Comparison of ENCODE assay signal across 8 mouse cellular contexts in the genomic region with DNA sequence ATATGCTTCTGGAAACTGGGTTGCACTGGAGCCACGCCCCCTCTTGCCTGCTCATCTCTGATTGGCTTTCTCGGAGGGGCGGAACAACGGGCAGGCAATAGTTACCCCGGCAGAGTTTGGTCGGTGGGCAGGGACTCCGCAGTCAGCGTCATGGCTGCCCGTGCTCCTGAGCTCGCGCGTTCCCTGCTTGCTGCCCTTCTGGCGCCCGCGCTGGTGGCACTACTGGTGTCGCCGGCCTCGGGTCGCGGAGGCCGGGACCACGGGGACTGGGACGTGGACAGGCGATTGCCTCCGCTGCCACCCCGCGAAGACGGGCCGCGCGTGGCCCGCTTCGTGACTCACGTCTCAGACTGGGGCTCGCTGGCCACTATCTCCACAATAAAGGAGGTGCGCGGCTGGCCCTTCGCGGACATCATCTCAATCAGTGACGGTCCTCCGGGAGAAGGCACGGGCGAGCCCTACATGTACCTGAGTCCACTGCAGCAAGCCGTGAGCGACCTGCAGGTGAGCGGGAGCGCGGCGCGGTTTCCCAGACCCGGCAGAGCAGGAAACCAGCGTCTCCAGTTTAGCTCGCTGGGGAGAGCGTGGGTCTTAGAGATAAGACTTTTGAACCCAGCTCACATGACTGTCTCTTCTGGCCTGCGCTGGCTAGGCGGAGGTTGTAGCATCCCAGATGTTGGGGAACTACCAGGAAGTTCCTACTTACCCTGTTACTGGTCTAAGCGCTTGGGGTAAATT. TPM values are rescaled to one million over a fixed set of nuclear protein-coding genes. Genes with fewer than 3 reads are reported as not detected.
A peak's percentile ranks its signal among the peaks of the same experiment; 100 is the strongest.
DNase-seq lines count a peak whose midpoint lies in the region; ATAC-seq and TF ChIP-seq lines count a peak whose summit lies in the region.

Gene Creg1 (plus strand): TSS at position 112 of the 738 bp plus-strand sequence.

- 0 out of 2 replicates have a peak, but pooled peaks have one; percentile 68 for TF ChIP-seq EP300 in heart, adult 2 months (IDR thresholded peaks at IDR 0.05; ENCODE audit: insufficient read depth, low read depth, low read length)

- no peak within 1 kb of the TSS for H3K27ac ChIP-seq in embryonic facial prominence, embryonic 13.5 days
- peak within 1 kb of the TSS; percentile 86 for H3K27ac ChIP-seq in heart, adult 2 months
- no peak within 1 kb of the TSS for H3K27ac ChIP-seq in limb, embryonic 14.5 days (replicated peaks; ENCODE audit: low read depth, low read length)
- H3K27ac ChIP-seq in midbrain, postnatal 0 days (ENCODE audit: low read depth, low read length), result peak within 1 kb of the TSS; percentile 55

- no peak for TF ChIP-seq CTCF in heart, adult 2 months (IDR thresholded peaks at IDR 0.05)
- no peak for TF ChIP-seq CTCF in midbrain, postnatal 0 days (IDR thresholded peaks at IDR 0.05)

- DNase-seq in 3134 (ENCODE audit: extremely low read depth, insufficient read length, low spot score), result peak; percentile 87
- DNase-seq in adrenal gland, postnatal 36 days, result peak; percentile 97
- peak; percentile 94 to 95 for DNase-seq in heart, adult 2 months
- DNase-seq in kidney, adult 9 months, result peak; percentile 96
- peak; percentile 92 for DNase-seq in limb, embryonic 14.5 days (ENCODE audit: low spot score)
- peak; percentile 94 for DNase-seq in midbrain, postnatal 0 days (ENCODE audit: low spot score)
- DNase-seq in spleen, postnatal 14 days (ENCODE audit: low spot score in 2 of 2), result peak; percentile 89 to 91

- 1% methylated on average over 57 of the region's 57 CpGs for WGBS in embryonic facial prominence, embryonic 13.5 days
- under 1% methylated on average over 57 of the region's 57 CpGs for WGBS in heart, adult 2 months
- WGBS in limb, embryonic 14.5 days, result under 1% methylated on average over 57 of the region's 57 CpGs
- WGBS in midbrain, postnatal 0 days, result under 1% methylated on average over 56 of the region's 57 CpGs

- peak within 1 kb of the TSS; percentile 83 for H3K9ac ChIP-seq in embryonic facial prominence, embryonic 13.5 days
- H3K9ac ChIP-seq in heart, adult 2 months (ENCODE audit: low read depth, low read length), result peak within 1 kb of the TSS; percentile 94
- H3K9ac ChIP-seq in limb, embryonic 14.5 days (ENCODE audit: low read depth, low read length, severe bottlenecking), result peak within 1 kb of the TSS; percentile 68
- peak within 1 kb of the TSS; percentile 77 for H3K9ac ChIP-seq in midbrain, postnatal 0 days (replicated peaks; ENCODE audit: low read length, poor library complexity, severe bottlenecking)

- H3K9me3 ChIP-seq in embryonic facial prominence, embryonic 13.5 days, result no peaks in the 10 kb centered on the region
- no peaks in the 10 kb centered on the region for H3K9me3 ChIP-seq in limb, embryonic 14.5 days (ENCODE audit: control insufficient read depth, low read length)
- H3K9me3 ChIP-seq in midbrain, postnatal 0 days (ENCODE audit: low read length), result no peaks in the 10 kb centered on the region

- intact Hi-C loops in heart, adult 2 months (cut with DNase I), result loop anchor here (5.0 kb wide), 1 partner anchor 182 kb away; no protein-coding TSS in a partner anchor

- H3K4me1 ChIP-seq in embryonic facial prominence, embryonic 13.5 days, result peaks cover 23% of the 10 kb centered on the region
- H3K4me1 ChIP-seq in heart, adult 2 months (ENCODE audit: control insufficient read depth, insufficient read depth, low read length), result peaks cover 3% of the 10 kb centered on the region
- peaks cover 7% of the 10 kb centered on the region; the same call in 1 of the 2 replicates for H3K4me1 ChIP-seq in limb, embryonic 14.5 days (ENCODE audit: control insufficient read depth, insufficient read depth, low read length)
- peaks cover 5% of the 10 kb centered on the region; the same call in 1 of the 2 replicates for H3K4me1 ChIP-seq in midbrain, postnatal 0 days (ENCODE audit: insufficient read depth, low read length)

- no peaks in the 10 kb centered on the region for H3K36me3 ChIP-seq in embryonic facial prominence, embryonic 13.5 days
- H3K36me3 ChIP-seq in heart, adult 2 months (ENCODE audit: control insufficient read depth, insufficient read depth, low read length), result no peaks in the 10 kb centered on the region
- no peaks in the 10 kb centered on the region for H3K36me3 ChIP-seq in limb, embryonic 14.5 days (ENCODE audit: control insufficient read depth, insufficient read depth, low read length)
- H3K36me3 ChIP-seq in midbrain, postnatal 0 days (ENCODE audit: insufficient read depth, low read length), result no peaks in the 10 kb centered on the region

- peak; percentile 98 for TF ChIP-seq POLR2A in heart, adult 2 months (IDR thresholded peaks at IDR 0.05; ENCODE audit: insufficient read depth, low read depth, low read length)
- peak; percentile 64; the same call in 1 of the 2 replicates for TF ChIP-seq POLR2A in limb, embryonic 14.5 days (IDR thresholded peaks at IDR 0.05; ENCODE audit: borderline replicate concordance, extremely low read depth, insufficient read depth, insufficient read length)

- H3K4me2 ChIP-seq in embryonic facial prominence, embryonic 13.5 days, result peak within 1 kb of the TSS; percentile 93
- peak within 1 kb of the TSS; percentile 74 for H3K4me2 ChIP-seq in limb, embryonic 14.5 days (replicated peaks; ENCODE audit: low read depth, low read length, severe bottlenecking)
- H3K4me2 ChIP-seq in midbrain, postnatal 0 days (ENCODE audit: low read depth, low read length, poor library complexity, severe bottlenecking), result peak within 1 kb of the TSS; percentile 73

- peaks cover 15% of the 10 kb centered on the region for H3K27me3 ChIP-seq in embryonic facial prominence, embryonic 13.5 days
- H3K27me3 ChIP-seq in heart, adult 2 months (ENCODE audit: control insufficient read depth, insufficient read depth, low read length), result no peaks in the 10 kb centered on the region
- no peaks in the 10 kb centered on the region for H3K27me3 ChIP-seq in limb, embryonic 14.5 days (ENCODE audit: control insufficient read depth, insufficient read depth, low read length)
- no peaks in the 10 kb centered on the region for H3K27me3 ChIP-seq in midbrain, postnatal 0 days (ENCODE audit: insufficient read depth, low read length)

- peaks cover 2% of the 10 kb centered on the region; the same call in 1 of the 2 replicates for H3K79me2 ChIP-seq in heart, adult 2 months (replicated peaks; ENCODE audit: control insufficient read depth, insufficient read depth, low read length)

- H3K4me3 ChIP-seq in embryonic facial prominence, embryonic 13.5 days, result peak within 1 kb of the TSS; percentile 81
- peak within 1 kb of the TSS; percentile 86 for H3K4me3 ChIP-seq in heart, adult 2 months
- H3K4me3 ChIP-seq in limb, embryonic 14.5 days (replicated peaks; ENCODE audit: low read length), result peak within 1 kb of the TSS; percentile 84
- peak within 1 kb of the TSS; percentile 78 for H3K4me3 ChIP-seq in midbrain, postnatal 0 days (ENCODE audit: low read depth, low read length)

- peak; percentile 95 for ATAC-seq in embryonic facial prominence, embryonic 13.5 days (ENCODE audit: insufficient number of reproducible peaks, insufficient read depth, low FRiP score, low TSS enrichment, low read depth)
- peak; percentile 98 for ATAC-seq in limb, embryonic 14.5 days (ENCODE audit: low FRiP score, low read depth)
- peak; percentile 98 for ATAC-seq in midbrain, postnatal 0 days (ENCODE audit: low FRiP score)

RNA-seq across cellular contexts. Expression of gene Creg1, which starts in this region (rescaled TPM):
- 10 to 100 TPM; 48.1 to 61.3 TPM for total RNA-seq in adrenal gland, postnatal 36 days (2021)
- 43.8 and 60.0 TPM in 2 replicates for polyA plus RNA-seq in embryonic facial prominence, embryonic 13.5 days (2015; fragmentation: Nextera tagmentation; extraction: Ambion mirVana)
- total RNA-seq in heart, adult 2 months (2021), result 10 to 100 TPM; 85.7 to 93.3 TPM
- polyA plus RNA-seq in heart, adult 2 months (2012; rRNA removed), result 77.2 and 121 TPM in 2 replicates
- 22.9 and 26.2 TPM in 2 replicates for polyA plus RNA-seq in limb, embryonic 14.5 days (2012; rRNA removed)
- 68.4 and 70.1 TPM in 2 replicates for polyA plus RNA-seq in limb, embryonic 14.5 days (2014; fragmentation: Nextera tagmentation; extraction: Ambion mirVana)
- 21.3 and 22.7 TPM in 2 replicates for total RNA-seq in midbrain, postnatal 0 days (2014; rRNA removed)
- polyA plus RNA-seq in midbrain, postnatal 0 days (2015; fragmentation: Nextera tagmentation; extraction: Ambion mirVana), result 47.0 and 49.1 TPM in 2 replicates

Comparison
In these comparisons a context has a peak if more than half of its experiments do, and no peak if none do; other contexts are left out.
1. H3K27ac ChIP-seq: peak in heart, adult 2 months (single experiment) and midbrain, postnatal 0 days (single experiment); none in embryonic facial prominence, embryonic 13.5 days (single experiment) and limb, embryonic 14.5 days (single experiment).
2. Peak in every context shown above with its lines, with median percentiles within 50 percentile points of each other: DNase-seq, ATAC-seq, H3K4me2 ChIP-seq, H3K4me3 ChIP-seq and H3K9ac ChIP-seq.